Mouse (Mus musculus) small intestine, adult 2 months (tissue): ENCODE data around the gene Zfp46.

Experiments used
- CTCF ChIP-seq: fragments of 200-500 bp; IDR thresholded peaks from 2 replicates; pipeline ENCODE4 v1.5.1; 2012; ENCODE audit warnings: low read depth, mild to moderate bottlenecking, control low read depth, inconsistent platforms, low read length, moderate library complexity, mixed read lengths; ENCODE audit not compliant: insufficient replicate concordance, insufficient read length; ENCODE audit errors: extremely low read depth
- POLR2A ChIP-seq: fragments of 200-500 bp; IDR thresholded peaks from 2 replicates; pipeline ENCODE4 v1.6.1; 2012; ENCODE audit warnings: low read depth, mild to moderate bottlenecking, control low read depth, inconsistent platforms, low read length, moderate library complexity

DNA sequence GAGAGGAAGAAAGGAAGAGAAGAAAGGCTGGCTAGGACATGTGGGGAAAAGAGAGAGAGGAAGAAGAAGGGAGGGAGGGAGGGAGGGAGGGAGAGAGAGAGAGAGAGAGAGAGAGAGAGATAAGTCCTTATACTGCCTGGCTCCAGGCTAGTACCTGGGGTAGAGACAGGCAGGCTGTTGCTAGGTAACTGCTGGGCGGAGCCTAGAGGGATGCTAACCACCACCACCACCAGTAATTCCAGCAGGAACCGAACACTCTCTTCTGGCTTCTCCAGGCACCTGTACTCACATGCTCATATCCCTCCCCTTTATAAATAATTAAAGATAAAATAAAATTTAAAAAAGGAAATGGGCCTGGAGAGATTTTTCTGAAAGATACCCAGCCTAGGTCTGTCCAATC lies 700 bp upstream of the Zfp46 start:
- TF ChIP-seq POLR2A = no peak
- TF ChIP-seq CTCF = no peak
